Mouse (Mus musculus) thymus, adult 18-20 months (tissue): ENCODE data around the gene Fam186b.

ENCODE experiments used
- DNase-seq, 2 experiments: peaks; one replicate each; pipeline ENCODE4 v3.0.0; 2022; ENCODE audit warnings: mixed read lengths in 2 of 2

Gene Fam186b

GRCm38 (mm10) chr15:99295484-99295981 is at the start of gene Fam186b:
Gene Fam186b, minus strand, starts transcription at chr15:99295888.
- peak in 1 of 2 experiments; percentile 30 for DNase-seq

- DNase-seq: peak in 1 of 2 experiments; percentile 4
Observed at GRCm38 (mm10) chr15:99344961-99345360, 49.3 kb upstream of the Fam186b start.

- peak in 1 of 2 experiments; percentile 2 for DNase-seq
Observed at GRCm38 (mm10) chr15:99344148-99344870, 48.6 kb upstream of the Fam186b start.

GRCm38 (mm10) chr15:99343414-99344147 is 47.9 kb upstream of the Fam186b start:
- no peak for DNase-seq

- no peak for DNase-seq
Observed at GRCm38 (mm10) chr15:99342194-99342981, 46.7 kb upstream of the Fam186b start.

GRCm38 (mm10) chr15:99341102-99341501 is 45.4 kb upstream of the Fam186b start:
- peak; percentile 50 to 80 for DNase-seq

- no peak for DNase-seq
Observed at GRCm38 (mm10) chr15:99339669-99340068, 44.0 kb upstream of the Fam186b start.

GRCm38 (mm10) chr15:99338916-99339315 is 43.2 kb upstream of the Fam186b start:
- DNase-seq: peak; percentile 36 to 57

- no peak for DNase-seq
Observed at GRCm38 (mm10) chr15:99335801-99336320, 40.2 kb upstream of the Fam186b start.

GRCm38 (mm10) chr15:99334500-99334899 is 38.8 kb upstream of the Fam186b start:
- no peak for DNase-seq

GRCm38 (mm10) chr15:99333676-99334065 is 38.0 kb upstream of the Fam186b start:
- no peak for DNase-seq

- peak; percentile 79 to 90 for DNase-seq
Observed at GRCm38 (mm10) chr15:99332921-99333675, 37.4 kb upstream of the Fam186b start.

GRCm38 (mm10) chr15:99332111-99332510 is 36.4 kb upstream of the Fam186b start:
- DNase-seq: no peak

- no peak for DNase-seq
Observed at GRCm38 (mm10) chr15:99331341-99331740, 35.7 kb upstream of the Fam186b start.

GRCm38 (mm10) chr15:99330324-99330723 is 34.6 kb upstream of the Fam186b start:
- no peak for DNase-seq

- no peak for DNase-seq
Observed at GRCm38 (mm10) chr15:99328011-99328410, 32.3 kb upstream of the Fam186b start.

GRCm38 (mm10) chr15:99326959-99327358 is 31.3 kb upstream of the Fam186b start:
- DNase-seq: peak in 1 of 2 experiments; percentile 38

- DNase-seq: no peak
Observed at GRCm38 (mm10) chr15:99326407-99326806, 30.7 kb upstream of the Fam186b start.

- no peak for DNase-seq
Observed at GRCm38 (mm10) chr15:99325598-99325997, 29.9 kb upstream of the Fam186b start.

GRCm38 (mm10) chr15:99324151-99324550 is 28.5 kb upstream of the Fam186b start:
- DNase-seq: no peak

- no peak for DNase-seq
Observed at GRCm38 (mm10) chr15:99320978-99321377, 25.3 kb upstream of the Fam186b start.

- DNase-seq: no peak
Observed at GRCm38 (mm10) chr15:99320168-99320674, 24.5 kb upstream of the Fam186b start.
